Mouse (Mus musculus) MEL (cell line): Measurements from ENCODE around the gene Elp5.

Source experiments
- CHD2 ChIP-seq: IDR thresholded peaks from 2 replicates; pipeline ENCODE4 v1.6.1; 2011; ENCODE audit warnings: low read length, improper control_type of control experiment
- CTCF ChIP-seq, 3 experiments: IDR thresholded peaks in 2 of 3; conservative IDR thresholded peaks in 1 of 3; 2 replicates each; pipeline ENCODE4 v1.5.1; 2011 to 2012; ENCODE audit warnings: low read length in 3 of 3, low read depth in 2 of 3, mild to moderate bottlenecking in 2 of 3, improper control_type of control experiment in 1 of 3, inconsistent platforms in 1 of 3, mixed read lengths in 1 of 3, moderate library complexity in 1 of 3; ENCODE audit not compliant: control insufficient read depth in 1 of 3, insufficient read depth in 1 of 3, poor library complexity in 1 of 3, severe bottlenecking in 1 of 3
- EP300 ChIP-seq, 2 experiments: IDR thresholded peaks; 2 replicates each; pipeline ENCODE4 v1.6.1; 2011; ENCODE audit warnings: improper control_type of control experiment in 2 of 2, low read length in 2 of 2, low read depth in 1 of 2, mild to moderate bottlenecking in 1 of 2
- GATA1 ChIP-seq: IDR thresholded peaks from 2 replicates; pipeline ENCODE4 v1.6.1; 2011; ENCODE audit warnings: low read depth, low read length, improper control_type of control experiment
- KAT2A ChIP-seq: conservative IDR thresholded peaks from 2 replicates; pipeline ENCODE4 v1.6.1; 2012; ENCODE audit warnings: low read depth, low read length, improper control_type of control experiment, inconsistent platforms
- MAZ ChIP-seq: IDR thresholded peaks from 2 replicates; pipeline ENCODE4 v1.6.1; 2012; ENCODE audit warnings: low read depth, mild to moderate bottlenecking, inconsistent platforms, low read length, improper control_type of control experiment
- NELFE ChIP-seq: IDR thresholded peaks from 2 replicates; pipeline ENCODE4 v1.6.1; 2011; ENCODE audit warnings: low read depth, low read length, improper control_type of control experiment
- SMC3 ChIP-seq: IDR thresholded peaks from 2 replicates; pipeline ENCODE4 v1.6.1; 2011; ENCODE audit warnings: low read depth, low read length, improper control_type of control experiment
- USF1 ChIP-seq: IDR thresholded peaks from 2 replicates; pipeline ENCODE4 v1.6.1; 2014; ENCODE audit warnings: low read depth, mild to moderate bottlenecking, inconsistent platforms, low read length, improper control_type of control experiment, moderate library complexity
- ZC3H11A ChIP-seq: IDR thresholded peaks from 2 replicates; pipeline ENCODE4 v1.6.1; 2012; ENCODE audit warnings: low read depth, mild to moderate bottlenecking, inconsistent platforms, low read length, improper control_type of control experiment
- ZMIZ1 ChIP-seq: IDR thresholded peaks from 2 replicates; pipeline ENCODE4 v1.6.1; 2012; ENCODE audit warnings: low read depth, mild to moderate bottlenecking, inconsistent platforms, low read length, improper control_type of control experiment, moderate library complexity
- ZNF384 ChIP-seq: IDR thresholded peaks from 2 replicates; pipeline ENCODE4 v1.6.1; 2012; ENCODE audit warnings: low read depth, mild to moderate bottlenecking, inconsistent platforms, low read length, improper control_type of control experiment

GRCm38 (mm10) chr11:70014051-70014450 lies 31.7 kb upstream of the Elp5 start:
- TF ChIP-seq MAZ: no peak
- no peak for TF ChIP-seq CHD2
- TF ChIP-seq GATA1: no peak
- no peak for TF ChIP-seq SMC3
- no peak for TF ChIP-seq CTCF (IDR thresholded peaks at IDR 0.05 in 2 of 3, conservative IDR thresholded peaks at IDR 0.05 in 1 of 3; ENCODE audit: control insufficient read depth in 1 of 3, insufficient read depth in 1 of 3, low read depth in 2 of 3, low read length in 3 of 3, poor library complexity in 1 of 3, severe bottlenecking in 1 of 3)
- no peak for TF ChIP-seq USF1
- TF ChIP-seq ZMIZ1: no peak
- no peak for TF ChIP-seq ZC3H11A
- no peak for TF ChIP-seq EP300 (IDR thresholded peaks at IDR 0.05; ENCODE audit: low read depth in 1 of 2, low read length in 2 of 2)
- TF ChIP-seq ZNF384: no peak
- TF ChIP-seq NELFE: no peak
- no peak for TF ChIP-seq KAT2A
